ENCODE assay signal across 7 mouse cellular contexts in the genomic region with DNA sequence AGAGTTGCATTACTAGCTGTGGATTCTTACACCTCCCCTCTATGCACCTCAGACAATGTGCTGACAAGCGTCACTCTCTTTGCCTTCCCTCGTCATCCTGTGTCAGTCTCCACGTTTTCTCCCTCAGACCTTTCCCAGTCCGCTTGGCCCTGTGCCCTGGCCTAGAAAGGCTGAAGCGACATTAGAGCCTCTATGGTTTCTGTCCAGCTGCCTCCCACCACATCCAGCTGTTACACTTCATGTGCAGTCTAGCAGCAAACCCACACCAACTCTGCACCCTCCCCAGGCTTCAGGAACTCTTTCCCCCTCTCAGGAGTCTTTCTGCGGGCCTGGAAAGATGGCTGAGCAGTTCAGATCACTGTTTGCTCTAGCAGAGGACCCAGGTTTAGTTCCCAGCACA.
DNase-seq lines count a peak whose midpoint lies in the region; ATAC-seq lines count a peak whose summit lies in the region.

No protein-coding gene starts in this region.

- no peaks in the 10 kb centered on the region for H3K27me3 ChIP-seq in heart, embryonic 16.5 days (ENCODE audit: control insufficient read depth, insufficient read depth, low read length)
- no peaks in the 10 kb centered on the region for H3K27me3 ChIP-seq in stomach, embryonic 15.5 days (replicated peaks)
- H3K27me3 ChIP-seq in hindbrain, embryonic 14.5 days (ENCODE audit: control insufficient read depth, insufficient read depth, low read length) = no peaks in the 10 kb centered on the region

- no peak overlapping the region for H3K4me3 ChIP-seq in heart, embryonic 16.5 days (ENCODE audit: low read length)
- no peak overlapping the region for H3K4me3 ChIP-seq in stomach, embryonic 15.5 days (replicated peaks)
- H3K4me3 ChIP-seq in hindbrain, embryonic 14.5 days (replicated peaks; ENCODE audit: low read length) = no peak overlapping the region

- H3K36me3 ChIP-seq in heart, embryonic 16.5 days (ENCODE audit: control insufficient read depth, insufficient read depth) = no peaks in the 10 kb centered on the region
- no peaks in the 10 kb centered on the region for H3K36me3 ChIP-seq in stomach, embryonic 15.5 days
- H3K36me3 ChIP-seq in hindbrain, embryonic 14.5 days (replicated peaks; ENCODE audit: control insufficient read depth, insufficient read depth) = no peaks in the 10 kb centered on the region

- H3K9ac ChIP-seq in heart, embryonic 16.5 days (ENCODE audit: low read length) = no peak overlapping the region
- no peak overlapping the region for H3K9ac ChIP-seq in stomach, embryonic 15.5 days
- H3K9ac ChIP-seq in hindbrain, embryonic 14.5 days = no peak overlapping the region

- peak overlapping the region; percentile 18; the same call in 1 of the 2 replicates for H3K27ac ChIP-seq in heart, embryonic 16.5 days (ENCODE audit: low read length)
- H3K27ac ChIP-seq in stomach, embryonic 15.5 days = peak overlapping the region; percentile 49; the same call in 1 of the 2 replicates
- no peak overlapping the region for H3K27ac ChIP-seq in hindbrain, embryonic 14.5 days

- DNase-seq in testis, postnatal 10 days (ENCODE audit: low spot score) = peak; percentile 66
- DNase-seq in testis, postnatal 14 days (ENCODE audit: low spot score) = no peak
- DNase-seq in kidney, postnatal 10 days = peak; percentile 91
- DNase-seq in cerebellum, adult 9-10 months = no peak
- DNase-seq in hindbrain, embryonic 14.5 days (ENCODE audit: low spot score) = no peak

- no peak overlapping the region for H3K4me2 ChIP-seq in heart, embryonic 16.5 days (ENCODE audit: low read depth, low read length)
- no peak overlapping the region for H3K4me2 ChIP-seq in stomach, embryonic 15.5 days
- no peak overlapping the region for H3K4me2 ChIP-seq in hindbrain, embryonic 14.5 days (replicated peaks)

- H3K9me3 ChIP-seq in heart, embryonic 16.5 days (replicated peaks; ENCODE audit: control insufficient read depth, low read length) = no peaks in the 10 kb centered on the region
- no peaks in the 10 kb centered on the region for H3K9me3 ChIP-seq in stomach, embryonic 15.5 days
- H3K9me3 ChIP-seq in hindbrain, embryonic 14.5 days (ENCODE audit: control insufficient read depth, low read length) = no peaks in the 10 kb centered on the region

- 42% methylated on average over 6 of the region's 6 CpGs for WGBS in heart, embryonic 16.5 days
- WGBS in stomach, embryonic 15.5 days = 52% methylated on average over 6 of the region's 6 CpGs
- WGBS in hindbrain, embryonic 14.5 days = 78% methylated on average over 6 of the region's 6 CpGs

- H3K4me1 ChIP-seq in heart, embryonic 16.5 days (ENCODE audit: control insufficient read depth, insufficient read depth, low read length) = peaks cover 22% of the 10 kb centered on the region
- peaks cover 11% of the 10 kb centered on the region for H3K4me1 ChIP-seq in stomach, embryonic 15.5 days
- peaks cover 39% of the 10 kb centered on the region for H3K4me1 ChIP-seq in hindbrain, embryonic 14.5 days (replicated peaks; ENCODE audit: control insufficient read depth, insufficient read depth, low read length)

- ATAC-seq in heart, embryonic 16.5 days (replicated peaks; ENCODE audit: extremely low read depth, insufficient read depth, low FRiP score) = peak; percentile 38; the same call in 1 of the 2 replicates
- peak; percentile 33; the same call in 1 of the 2 replicates for ATAC-seq in stomach, embryonic 15.5 days (ENCODE audit: insufficient read depth, low FRiP score, low read depth)
- ATAC-seq in hindbrain, embryonic 14.5 days (ENCODE audit: low FRiP score) = no peak

Comparison
In these comparisons a context has a peak if more than half of its experiments do, and no peak if none do; other contexts are left out.
1. DNase-seq: peak in testis, postnatal 10 days (single experiment) and kidney, postnatal 10 days (single experiment); none in testis, postnatal 14 days (single experiment), cerebellum, adult 9-10 months (single experiment) and hindbrain, embryonic 14.5 days (single experiment).